Mouse (Mus musculus) lung, postnatal 0 days (tissue): ENCODE results near the gene Pstpip1.

Source experiments
- CTCF ChIP-seq: IDR thresholded peaks from 2 replicates; pipeline ENCODE4 v1.5.1; 2016; ENCODE audit warnings: antibody characterized with exemption, mild to moderate bottlenecking
- EP300 ChIP-seq: IDR thresholded peaks from 2 replicates; pipeline ENCODE4 v1.6.1; 2016; ENCODE audit warnings: antibody characterized with exemption, mild to moderate bottlenecking, control low read depth

- TF ChIP-seq CTCF = no peak
- TF ChIP-seq EP300 = no peak
These were observed 21.1 kb upstream of the Pstpip1 start for GRCm38 (mm10) chr9:56068630-56069029.
